Mouse (Mus musculus) layer of hippocampus, postnatal 25 days (tissue): ENCODE results near the gene Frmd4b. TPM values are rescaled to one million over a fixed set of nuclear protein-coding genes. Genes with fewer than 3 reads are reported as not detected.
A peak's percentile ranks its signal among the peaks of the same experiment; 100 is the strongest.

Source experiments
- DNase-seq, 2 experiments: peaks; one replicate each; pipeline ENCODE4 v3.0.0; 2022; ENCODE audit warnings: mixed read lengths in 2 of 2, low spot score in 1 of 2; ENCODE audit errors: extremely low spot score in 1 of 2
- total RNA-seq, 2 experiments: library from RNA; stranded (reverse); gene quantifications; 2 replicates each; pipeline ENCODE4 v1.2.3; 2021

The Frmd4b gene
- total RNA-seq, 2 experiments from 2014 or later, result 26.8 to 35.0 TPM

DNA sequence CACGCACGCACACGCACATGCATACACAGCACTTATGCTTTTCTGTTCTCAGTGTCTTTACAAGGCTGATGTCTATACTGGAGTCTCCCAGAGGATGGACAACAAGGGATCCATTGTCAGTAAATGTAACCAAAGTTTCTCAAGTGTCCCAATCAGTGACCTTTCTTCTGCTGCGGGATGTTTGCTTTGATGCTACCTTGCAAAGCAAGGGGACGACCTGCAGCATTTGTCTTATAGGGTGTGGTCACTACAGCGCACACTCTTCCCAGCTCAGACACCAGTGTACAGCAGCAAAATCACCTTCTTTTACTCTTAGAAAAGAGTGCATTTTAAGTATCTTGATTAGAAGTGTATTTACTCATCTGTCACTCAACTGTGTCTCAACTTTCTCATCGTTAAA is 35.4 kb downstream of the Frmd4b start:
- no peak for DNase-seq

DNA sequence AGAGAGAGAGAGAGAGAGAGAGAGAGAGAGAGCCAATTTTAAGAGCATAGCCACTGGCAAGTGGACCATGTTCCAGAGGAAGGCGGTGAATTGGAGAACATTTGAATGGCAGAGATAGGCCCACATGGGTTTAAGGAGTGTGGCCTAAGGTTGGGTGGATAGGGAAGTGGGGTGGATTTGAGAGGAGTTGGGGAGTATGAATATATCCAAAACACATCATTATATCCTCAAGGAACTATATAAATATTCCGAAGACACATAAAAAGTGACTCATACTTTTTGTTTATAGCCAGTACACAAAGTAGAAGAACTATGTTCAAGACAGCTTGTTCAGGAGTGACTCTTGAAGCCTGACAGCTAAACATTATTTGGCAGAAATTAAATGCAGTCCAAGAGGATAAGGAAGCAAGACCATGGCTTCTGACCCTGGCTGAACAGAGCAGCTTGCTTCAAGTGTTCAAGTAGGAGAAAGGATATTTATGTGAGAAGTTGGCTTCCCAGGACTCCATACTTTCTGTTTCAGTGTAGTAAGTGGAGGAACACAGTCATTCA is 36.8 kb downstream of the Frmd4b start:
- DNase-seq, result no peak

DNA sequence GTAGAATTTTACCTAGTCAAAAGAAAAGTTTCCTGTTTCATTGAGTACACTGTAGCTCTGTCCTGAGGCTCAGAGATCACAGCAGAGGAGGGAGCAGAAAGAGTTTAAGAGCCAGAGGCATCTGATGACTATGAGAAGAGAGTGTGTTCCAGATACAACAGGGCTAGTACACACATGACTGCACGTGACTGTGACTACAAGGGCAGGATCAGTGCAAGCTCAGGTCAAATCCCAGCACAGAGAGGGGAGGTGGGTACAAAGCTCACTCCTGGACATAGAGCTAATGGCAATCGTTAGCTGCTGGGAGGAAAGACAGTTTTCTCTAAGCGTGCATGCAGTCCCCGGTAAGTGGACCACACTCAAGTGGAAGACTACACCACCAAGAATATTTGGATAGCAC is 37.6 kb downstream of the Frmd4b start:
- DNase-seq, result no peak

DNA sequence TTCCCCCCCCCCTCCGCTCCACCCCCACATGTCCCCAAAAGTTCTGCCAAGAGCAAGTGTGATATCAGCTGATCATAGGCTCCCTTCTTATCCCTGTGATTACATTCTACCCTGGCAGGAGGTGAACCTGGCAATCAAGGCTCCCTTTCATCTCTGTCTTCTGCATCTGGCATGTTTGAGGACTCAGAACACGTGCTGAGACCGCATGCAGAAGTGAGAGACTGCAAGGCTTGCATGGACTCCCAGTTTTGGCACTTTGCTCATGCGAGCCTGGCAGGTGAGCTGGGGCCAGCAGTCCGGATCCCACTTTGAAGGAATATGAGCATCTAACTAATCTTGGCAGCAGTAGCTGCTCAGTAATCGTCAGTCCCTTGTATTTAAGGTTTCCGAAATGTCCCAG is 39.1 kb downstream of the Frmd4b start:
- no peak for DNase-seq

GRCm38 (mm10) chr6:97577349-97577748 is 40.0 kb downstream of the Frmd4b start:
- DNase-seq, result no peak

GRCm38 (mm10) chr6:97576565-97577346 is 40.6 kb downstream of the Frmd4b start:
- DNase-seq, result no peak

DNA sequence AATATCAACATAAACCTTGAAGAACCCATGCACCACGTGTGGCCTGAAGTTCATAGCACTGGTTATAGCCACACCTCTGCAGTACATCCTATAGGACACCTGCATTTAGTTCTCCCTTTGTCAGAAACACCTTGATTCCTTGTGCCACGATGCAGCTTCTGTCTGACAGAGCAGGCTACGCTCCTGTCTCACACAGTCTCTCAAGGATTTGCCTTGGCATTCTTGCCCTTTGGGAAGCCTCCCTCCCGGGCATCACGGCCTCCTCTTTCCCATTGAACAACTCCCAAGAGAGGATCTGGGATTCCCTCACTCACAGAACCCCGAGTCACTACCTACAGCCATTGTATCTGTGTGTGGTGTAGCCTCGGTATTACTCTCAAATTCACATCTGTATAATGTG is 41.2 kb downstream of the Frmd4b start:
- no peak for DNase-seq

DNA sequence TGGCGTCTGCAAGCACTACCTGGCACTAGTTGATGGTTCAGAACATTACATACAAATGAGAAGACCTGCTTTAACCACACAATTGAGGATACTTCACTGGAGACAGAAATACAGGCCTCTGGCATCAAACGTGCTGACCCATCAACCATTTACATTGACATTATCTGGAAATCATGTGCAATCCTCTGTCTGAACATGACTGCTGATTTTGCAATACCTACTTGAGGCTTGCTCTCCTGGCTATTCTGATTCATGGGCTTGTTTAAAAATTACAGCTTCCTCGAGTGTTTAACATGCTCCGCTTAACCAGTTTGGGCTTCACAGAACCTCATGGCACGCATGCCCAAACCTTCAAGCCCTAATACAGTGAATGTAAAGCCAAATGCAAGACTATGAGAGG is 42.4 kb downstream of the Frmd4b start:
- DNase-seq, result no peak

GRCm38 (mm10) chr6:97572226-97572625 is 45.1 kb downstream of the Frmd4b start:
- DNase-seq, result no peak

DNA sequence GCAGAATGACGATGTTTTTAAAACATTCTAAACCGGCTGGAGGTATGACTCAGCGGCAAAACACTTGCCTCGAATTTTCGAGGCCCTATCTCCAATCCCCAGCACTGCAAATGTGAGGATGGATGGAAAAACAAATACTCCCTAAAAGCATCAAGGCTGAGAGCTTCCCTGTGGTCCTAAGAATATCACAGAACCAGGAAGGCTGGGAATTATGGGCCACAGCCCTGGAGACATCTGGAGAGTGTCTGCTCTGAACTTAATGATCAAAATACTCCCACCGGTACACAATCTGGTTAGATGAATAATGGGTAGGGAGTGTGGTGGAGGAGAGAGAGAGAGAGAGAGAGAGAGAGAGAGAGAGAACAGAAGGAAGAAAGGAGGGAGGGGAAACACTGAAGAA is 48.8 kb downstream of the Frmd4b start:
- DNase-seq, result no peak

DNA sequence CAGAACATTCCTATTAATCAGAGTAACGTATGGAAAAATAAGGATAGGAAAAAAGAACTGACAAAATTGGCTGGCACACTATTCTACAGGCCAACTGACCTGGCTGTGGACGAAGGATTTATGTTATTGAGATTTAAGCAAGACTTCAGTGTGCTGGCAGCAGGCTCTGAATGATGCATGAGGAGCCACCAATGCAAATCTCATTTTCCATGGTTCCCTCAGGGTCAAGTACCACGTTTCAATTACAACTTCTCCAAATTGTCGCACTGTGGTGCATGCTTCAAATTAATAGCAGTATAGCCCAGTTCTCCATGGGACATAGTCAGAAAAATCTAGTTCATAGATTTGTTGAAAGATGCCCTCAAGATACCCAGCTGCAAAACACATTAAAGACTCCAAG is 50.6 kb downstream of the Frmd4b start:
- no peak for DNase-seq

DNA sequence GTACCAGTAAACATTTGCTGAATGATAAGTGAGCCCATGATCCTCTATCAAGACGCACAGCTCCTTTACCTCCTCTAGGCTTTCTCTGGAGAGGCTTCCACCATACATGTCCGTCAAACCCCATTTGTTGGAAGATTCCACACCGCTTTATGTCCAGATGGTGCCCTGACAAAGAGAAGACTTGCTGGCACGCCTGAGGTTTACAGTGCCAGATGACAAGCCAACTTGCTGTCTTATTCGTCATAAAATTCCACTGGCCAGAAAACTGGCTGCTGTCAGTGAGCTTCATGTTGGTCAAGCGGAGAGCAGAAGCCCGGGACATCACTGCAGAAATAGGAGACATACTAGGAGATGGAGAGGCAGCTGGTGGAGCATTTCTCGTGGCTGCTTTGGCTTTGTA is 60.2 kb downstream of the Frmd4b start:
- DNase-seq, result no peak

DNA sequence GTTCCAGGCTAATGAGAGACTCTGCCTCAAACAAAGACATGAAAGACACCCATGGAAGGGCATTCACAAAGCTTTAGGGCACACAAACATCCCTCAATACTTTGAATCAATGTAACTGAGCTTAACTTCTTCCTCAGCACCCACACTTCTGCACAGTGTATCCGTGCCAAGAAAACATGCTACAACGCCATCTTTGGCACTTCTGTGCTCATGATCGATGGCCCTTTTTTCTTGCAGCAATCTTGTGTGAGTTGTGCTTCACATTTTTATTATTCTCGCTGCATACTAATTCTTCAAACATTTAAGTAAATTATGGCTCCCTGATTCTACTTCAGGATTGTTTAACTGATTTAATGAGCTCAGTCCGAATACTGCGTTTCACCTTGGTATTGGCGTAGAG is 61.7 kb downstream of the Frmd4b start:
- DNase-seq, result no peak

DNA sequence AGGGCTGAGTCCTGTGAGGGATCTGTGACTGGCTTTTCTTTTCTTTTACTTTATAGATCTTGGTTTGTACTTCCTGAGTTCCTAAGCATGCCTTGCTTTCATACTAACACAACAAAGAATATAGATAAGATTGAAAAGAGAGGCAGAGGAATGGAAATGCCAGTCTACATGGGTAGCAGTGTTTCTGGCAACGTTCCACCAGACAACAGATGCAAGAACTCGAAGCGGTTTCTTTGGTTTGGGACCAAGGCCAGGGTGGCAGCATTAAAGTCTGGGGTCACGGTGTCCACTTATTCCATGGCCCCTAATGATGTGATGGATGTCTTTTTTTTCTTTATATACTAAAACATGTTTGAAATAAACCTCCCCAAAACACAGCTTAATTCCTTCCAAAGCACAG is 63.9 kb downstream of the Frmd4b start:
- no peak for DNase-seq

DNA sequence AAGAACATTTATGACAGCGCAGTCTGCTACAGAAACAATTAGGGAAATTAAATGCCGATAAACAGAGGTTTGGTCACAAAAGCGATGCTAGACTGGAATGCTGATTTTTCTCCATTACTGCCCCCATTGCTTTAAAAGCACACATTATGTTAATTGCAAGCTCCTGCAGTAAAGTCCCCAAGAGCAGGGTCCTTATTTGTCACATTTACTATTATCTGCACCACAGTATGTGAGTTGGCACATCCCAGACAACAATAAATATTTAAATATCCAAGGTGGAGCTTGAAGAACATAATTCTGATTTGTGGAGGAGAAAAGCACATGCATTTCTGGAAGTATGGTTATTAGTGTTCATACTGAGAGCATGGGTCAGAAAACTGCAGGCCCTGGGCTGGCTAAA is 64.8 kb downstream of the Frmd4b start:
- DNase-seq, result no peak

DNA sequence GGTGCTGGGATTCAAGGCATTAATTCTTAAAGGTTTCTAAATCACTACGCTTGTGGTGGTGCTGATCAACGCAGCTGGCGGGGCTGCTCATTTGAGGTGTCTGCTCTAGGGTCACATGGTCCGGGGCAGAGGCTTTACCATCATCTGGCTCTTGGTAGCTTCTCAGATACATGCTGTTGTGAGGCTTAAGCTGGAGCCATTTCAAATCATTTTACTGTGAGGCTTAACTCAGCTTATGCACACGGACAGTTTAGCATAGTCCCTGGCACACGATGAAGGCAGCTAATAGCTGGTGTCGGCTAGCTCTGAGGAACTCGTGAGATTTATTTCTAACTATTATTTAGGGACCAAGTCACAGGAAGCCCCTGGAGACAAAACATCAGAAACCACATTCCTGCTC is 65.5 kb downstream of the Frmd4b start:
- DNase-seq, result no peak

GRCm38 (mm10) chr6:97551161-97551560 is 66.2 kb downstream of the Frmd4b start:
- DNase-seq, result no peak

- DNase-seq, result no peak
Measured at GRCm38 (mm10) chr6:97540458-97540857, 76.9 kb downstream of the Frmd4b start.

GRCm38 (mm10) chr6:97535763-97536445 is 81.4 kb downstream of the Frmd4b start:
- peak; percentile 35 to 59 for DNase-seq

GRCm38 (mm10) chr6:97531043-97531442 is 86.3 kb downstream of the Frmd4b start:
- no peak for DNase-seq

- DNase-seq, result no peak
Measured at GRCm38 (mm10) chr6:97528961-97529680, 88.2 kb downstream of the Frmd4b start.
